In genomic region chr12:119945589-119946310, GRCm38 (mm10) we compare ENCODE assay signal across 7 mouse cellular contexts. TPM values are rescaled to one million over a fixed set of nuclear protein-coding genes. Genes with fewer than 3 reads are reported as not detected.
A peak's percentile ranks its signal among the peaks of the same experiment; 100 is the strongest.
DNase-seq lines count a peak whose midpoint lies in the region; ATAC-seq and TF ChIP-seq lines count a peak whose summit lies in the region.

Gene Tmem196, plus strand, starts transcription at chr12:119945822.

- no peaks in the 10 kb centered on the region for H3K36me3 ChIP-seq in lung, postnatal 0 days (ENCODE audit: insufficient read depth, low read length)
- no peaks in the 10 kb centered on the region for H3K36me3 ChIP-seq in embryonic facial prominence, embryonic 11.5 days (replicated peaks; ENCODE audit: control insufficient read depth, insufficient read depth, low read depth, low read length)
- no peaks in the 10 kb centered on the region for H3K36me3 ChIP-seq in limb, embryonic 11.5 days (ENCODE audit: control insufficient read depth, insufficient read depth, low read length)

- H3K4me1 ChIP-seq in lung, postnatal 0 days (ENCODE audit: insufficient read depth, low read depth, low read length): no peaks in the 10 kb centered on the region
- H3K4me1 ChIP-seq in embryonic facial prominence, embryonic 11.5 days (ENCODE audit: control insufficient read depth, insufficient read depth, low read length): no peaks in the 10 kb centered on the region
- no peaks in the 10 kb centered on the region for H3K4me1 ChIP-seq in limb, embryonic 11.5 days (ENCODE audit: control insufficient read depth, insufficient read depth, low read length)

- peak; percentile 8 for DNase-seq in lung, postnatal 0 days (ENCODE audit: low spot score)
- no peak for DNase-seq in lung, postnatal 10 days
- peak; percentile 49 for DNase-seq in embryonic facial prominence, embryonic 11.5 days (ENCODE audit: low spot score)
- peak; percentile 17 for DNase-seq in heart, postnatal 4 days
- DNase-seq in limb, embryonic 11.5 days (ENCODE audit: low spot score): peak; percentile 58
- DNase-seq in retina, embryonic 14.5 days (ENCODE audit: low spot score): peak; percentile 65

- TF ChIP-seq EP300 in lung, postnatal 0 days (IDR thresholded peaks at IDR 0.05): no peak

- no peak for ATAC-seq in lung, postnatal 0 days
- ATAC-seq in embryonic facial prominence, embryonic 11.5 days (replicated peaks; ENCODE audit: insufficient number of reproducible peaks, low FRiP score, low TSS enrichment, low read depth): peak; percentile 87
- peak; percentile 74; the same call in 1 of the 2 replicates for ATAC-seq in limb, embryonic 11.5 days (ENCODE audit: insufficient number of reproducible peaks, low FRiP score, low TSS enrichment, low read depth)
- no peak for ATAC-seq in erythroblast, adult 5-6 weeks (replicated peaks; ENCODE audit: low FRiP score, poor library complexity, severe bottlenecking)

- H3K9me3 ChIP-seq in lung, postnatal 0 days (ENCODE audit: low read length): no peaks in the 10 kb centered on the region
- no peaks in the 10 kb centered on the region for H3K9me3 ChIP-seq in embryonic facial prominence, embryonic 11.5 days (replicated peaks; ENCODE audit: control insufficient read depth, low read length)
- H3K9me3 ChIP-seq in limb, embryonic 11.5 days (ENCODE audit: control insufficient read depth, low read length): no peaks in the 10 kb centered on the region

- TF ChIP-seq CTCF in lung, postnatal 0 days (IDR thresholded peaks at IDR 0.05): no peak

- H3K4me3 ChIP-seq in lung, postnatal 0 days (ENCODE audit: low read depth, low read length): 0 out of 2 replicates have a peak within 1 kb of the TSS, but pooled peaks have one; percentile 8
- H3K4me3 ChIP-seq in embryonic facial prominence, embryonic 11.5 days (ENCODE audit: low read depth, low read length): peak within 1 kb of the TSS; percentile 46
- H3K4me3 ChIP-seq in limb, embryonic 11.5 days (ENCODE audit: low read depth, low read length): peak within 1 kb of the TSS; percentile 29

- WGBS in lung, postnatal 0 days: 3% methylated on average over 25 of the region's 25 CpGs
- 4% methylated on average over 25 of the region's 25 CpGs for WGBS in embryonic facial prominence, embryonic 11.5 days
- 2% methylated on average over 25 of the region's 25 CpGs for WGBS in limb, embryonic 11.5 days

- H3K9ac ChIP-seq in lung, postnatal 0 days (replicated peaks; ENCODE audit: low read depth): no peak within 1 kb of the TSS
- peak within 1 kb of the TSS; percentile 63 for H3K9ac ChIP-seq in embryonic facial prominence, embryonic 11.5 days (replicated peaks; ENCODE audit: low read length)
- 0 out of 2 replicates have a peak within 1 kb of the TSS, but pooled peaks have one; percentile 12 for H3K9ac ChIP-seq in limb, embryonic 11.5 days (ENCODE audit: low read length)

- no peak within 1 kb of the TSS for H3K27ac ChIP-seq in lung, postnatal 0 days (ENCODE audit: low read length)
- H3K27ac ChIP-seq in embryonic facial prominence, embryonic 11.5 days (replicated peaks; ENCODE audit: low read depth, low read length): no peak within 1 kb of the TSS
- no peak within 1 kb of the TSS for H3K27ac ChIP-seq in limb, embryonic 11.5 days (replicated peaks; ENCODE audit: low read depth, low read length)

- H3K27me3 ChIP-seq in lung, postnatal 0 days (replicated peaks; ENCODE audit: insufficient read depth, low read length): no peaks in the 10 kb centered on the region
- no peaks in the 10 kb centered on the region for H3K27me3 ChIP-seq in embryonic facial prominence, embryonic 11.5 days (ENCODE audit: control insufficient read depth, insufficient read depth, low read length)
- peaks cover 9% of the 10 kb centered on the region; the same call in 1 of the 2 replicates for H3K27me3 ChIP-seq in limb, embryonic 11.5 days (ENCODE audit: control insufficient read depth, insufficient read depth, low read length)

- peak within 1 kb of the TSS; percentile 40 for H3K4me2 ChIP-seq in lung, postnatal 0 days (replicated peaks; ENCODE audit: low read depth, low read length)
- peak within 1 kb of the TSS; percentile 87 for H3K4me2 ChIP-seq in embryonic facial prominence, embryonic 11.5 days (ENCODE audit: low read depth, low read length)
- peak within 1 kb of the TSS; percentile 66 for H3K4me2 ChIP-seq in limb, embryonic 11.5 days (ENCODE audit: low read depth, severe bottlenecking)

RNA-seq across cellular contexts. Expression of gene Tmem196, which starts in this region (rescaled TPM):
- polyA plus RNA-seq in lung, postnatal 0 days (2015; fragmentation: Nextera tagmentation; extraction: Ambion mirVana): 0.36 and 0.41 TPM in 2 replicates
- 0.70 and 0.77 TPM in 2 replicates for polyA plus RNA-seq in embryonic facial prominence, embryonic 11.5 days (2014; fragmentation: Nextera tagmentation; extraction: Ambion mirVana)
- total RNA-seq in heart, postnatal 4 days (2021): 1 to 10 TPM; 1.4 to 2.4 TPM
- 0.21 TPM in 1 of 2 replicates, not detected in the other for polyA plus RNA-seq in limb, embryonic 11.5 days (2014; fragmentation: Nextera tagmentation; extraction: Ambion mirVana)
- not detected in 2 replicates for total RNA-seq in erythroblast, adult 5-6 weeks (2015; ENCODE audit: low replicate concordance)
- total RNA-seq in erythroblast, adult 5-6 weeks (2017; ENCODE audit: low replicate concordance): not detected in 2 replicates

Comparison
In these comparisons a context has a peak if more than half of its experiments do, and no peak if none do; other contexts are left out.
1. Peak in DNase-seq, H3K4me3 ChIP-seq and H3K4me2 ChIP-seq in lung, postnatal 0 days; RNA of the gene not detected or under 1 TPM.
2. Peak in DNase-seq, ATAC-seq, H3K4me3 ChIP-seq, H3K9ac ChIP-seq and H3K4me2 ChIP-seq in embryonic facial prominence, embryonic 11.5 days; RNA of the gene not detected or under 1 TPM.
3. Peak in DNase-seq, ATAC-seq, H3K4me3 ChIP-seq, H3K9ac ChIP-seq and H3K4me2 ChIP-seq in limb, embryonic 11.5 days; RNA of the gene not detected or under 1 TPM.